Mouse (Mus musculus) large intestine, adult 2 months (tissue): Measurements from ENCODE around the gene Per2. TPM values are rescaled to one million over a fixed set of nuclear protein-coding genes. Genes with fewer than 3 reads are reported as not detected.

Experiments
- DNase-seq: peaks from one replicate; pipeline ENCODE4 v3.0.0-alpha.2; 2012; ENCODE audit warnings: low read depth, low spot score
- WGBS: fragments of 180-500 bp; shearing (Covaris S2); methylation state at CpG from one replicate; pipeline ENCODE4 v1.1.7; 2018; 5-methylcytosine and 5-hydroxymethylcytosine counted together
- polyA plus RNA-seq: library from polyadenylated mRNA; depleted of rRNA; stranded (reverse); fragments of >200 nt; gene quantifications from 2 replicates; pipeline ENCODE4 v1.2.3, GENCODE M21; 2012

Per2 gene
- polyA plus RNA-seq, 1 experiment, result 4.6 TPM

DNA sequence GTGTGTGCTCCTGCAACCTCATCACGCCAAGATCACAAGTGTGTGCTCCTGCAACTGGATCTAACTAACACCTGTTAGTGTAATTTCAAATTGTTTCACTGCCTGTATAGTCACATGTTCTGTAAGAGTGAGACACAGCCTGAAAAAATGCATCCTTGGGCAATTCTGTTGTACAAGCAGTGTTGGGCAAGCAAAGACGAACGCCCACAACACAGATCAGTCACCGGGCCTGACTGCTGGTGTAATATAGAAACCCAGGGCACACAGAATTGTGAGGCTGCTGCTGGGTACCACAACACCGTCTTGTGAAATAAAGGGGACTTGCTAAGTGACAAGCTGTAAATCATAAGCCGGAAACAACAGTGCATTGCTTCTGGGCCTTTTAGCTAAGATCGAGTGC, 21.6 kb downstream of the Per2 start:
- 87% methylated on average over 7 of the region's 7 CpGs for WGBS

GRCm38 (mm10) chr1:91437083-91437400, 22.1 kb downstream of the Per2 start:
- no peak for DNase-seq
- 90% methylated on average over 3 of the region's 3 CpGs for WGBS

More for the DNA sequence above, 21.6 kb downstream of the Per2 start:
- no peak for DNase-seq

DNA sequence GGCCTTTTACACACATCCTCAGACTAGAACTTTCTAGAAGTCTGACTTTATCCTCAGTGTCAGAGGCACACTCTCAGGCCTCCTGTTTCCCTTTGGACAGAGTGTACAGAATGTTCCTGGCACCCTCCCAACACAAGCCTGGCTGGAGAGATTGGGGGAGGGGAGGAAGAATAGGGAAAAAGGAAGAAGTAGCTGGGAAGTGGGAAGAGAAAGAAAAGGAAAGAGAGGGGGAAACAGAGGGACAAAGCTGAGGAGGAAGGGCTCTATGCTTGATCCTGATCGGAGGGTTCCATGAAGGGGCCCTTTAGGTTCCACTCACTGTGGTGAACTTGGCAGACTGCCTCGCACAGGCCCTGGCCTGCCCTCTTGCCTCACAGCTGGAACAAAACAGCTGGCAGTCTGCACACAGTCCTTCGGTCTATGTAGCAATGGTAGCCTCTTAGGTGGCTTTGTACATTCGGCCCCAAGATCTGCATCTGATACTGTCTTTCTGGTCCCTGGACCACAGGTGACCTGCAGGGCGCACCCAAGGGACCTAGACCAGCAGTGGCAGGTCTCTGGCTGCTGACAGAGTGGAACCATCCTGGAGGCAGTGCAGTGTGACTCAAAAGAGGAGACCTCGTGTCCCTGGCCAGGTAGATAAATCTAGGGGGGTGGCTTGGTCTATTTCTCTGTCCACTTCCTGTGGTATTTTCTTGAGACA, 22.6 kb downstream of the Per2 start:
- peak; percentile 42 for DNase-seq
- 21% methylated on average over 6 of the region's 6 CpGs for WGBS

GRCm38 (mm10) chr1:91435606-91436130, 23.5 kb downstream of the Per2 start:
- DNase-seq, result no peak
- WGBS, result 91% methylated on average over 13 of the region's 13 CpGs

DNA sequence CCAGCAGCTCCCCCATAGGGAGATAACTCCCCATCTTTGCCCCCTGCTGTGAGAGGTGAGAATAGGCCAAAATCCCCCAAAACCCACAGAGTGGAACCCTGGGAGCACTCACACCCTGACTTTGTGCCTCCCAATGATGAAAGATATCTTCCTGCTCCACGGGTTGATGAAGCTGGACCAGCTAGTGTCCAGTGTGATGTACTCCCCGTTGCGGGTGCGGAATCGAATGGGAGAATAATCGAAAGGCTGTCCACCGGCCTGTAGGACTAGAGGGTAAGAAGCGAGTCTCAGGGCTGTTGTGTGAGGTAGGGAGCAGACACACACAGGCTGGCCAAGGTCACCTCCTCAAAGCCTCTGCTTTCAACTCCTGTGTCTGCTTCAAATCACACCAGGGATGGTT, 24.2 kb downstream of the Per2 start:
- 97% methylated on average over 8 of the region's 8 CpGs for WGBS
- DNase-seq, result no peak

DNA sequence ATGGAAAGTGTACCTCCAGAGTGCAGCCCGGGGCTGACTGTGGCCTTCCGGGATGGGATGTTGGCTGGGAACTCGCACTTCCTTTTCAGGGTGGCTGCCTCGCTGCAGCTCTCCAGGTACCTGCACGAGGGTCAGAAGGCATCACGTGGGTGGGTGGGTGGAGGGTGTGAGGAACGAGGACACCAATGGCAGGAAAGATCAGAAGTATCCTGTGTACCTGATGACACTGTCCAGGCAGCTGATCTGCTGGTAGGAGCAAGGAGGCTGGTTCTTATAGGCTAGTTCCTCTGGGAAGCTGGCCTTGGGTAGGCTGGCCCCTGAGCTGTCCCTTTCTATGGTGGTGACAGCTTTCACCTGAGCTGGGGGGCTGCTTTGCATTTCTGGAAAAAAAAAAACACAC, 28.4 kb downstream of the Per2 start:
- no peak for DNase-seq
- 86% methylated on average over 7 of the region's 7 CpGs for WGBS

DNA sequence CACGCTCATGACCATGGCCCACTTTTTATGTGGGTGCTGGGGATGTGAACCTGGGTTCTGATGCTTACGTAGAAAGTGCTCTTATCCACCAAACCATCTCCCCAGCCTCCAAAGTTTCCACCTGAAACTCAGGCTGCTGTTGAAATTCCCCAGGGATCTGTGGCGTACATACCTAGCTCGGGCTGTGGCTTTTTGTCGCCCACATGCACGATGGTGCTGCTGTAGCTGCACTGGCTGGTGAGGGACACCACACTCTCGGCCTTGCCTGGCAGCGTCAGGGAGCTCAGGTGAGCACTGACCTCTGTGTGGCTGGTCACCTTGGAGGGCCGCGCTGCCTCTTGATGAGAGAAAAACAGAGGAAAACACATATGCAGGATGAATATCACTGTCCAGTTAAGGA, 29.9 kb downstream of the Per2 start:
- WGBS, result 93% methylated on average over 10 of the region's 10 CpGs
- DNase-seq, result no peak

DNA sequence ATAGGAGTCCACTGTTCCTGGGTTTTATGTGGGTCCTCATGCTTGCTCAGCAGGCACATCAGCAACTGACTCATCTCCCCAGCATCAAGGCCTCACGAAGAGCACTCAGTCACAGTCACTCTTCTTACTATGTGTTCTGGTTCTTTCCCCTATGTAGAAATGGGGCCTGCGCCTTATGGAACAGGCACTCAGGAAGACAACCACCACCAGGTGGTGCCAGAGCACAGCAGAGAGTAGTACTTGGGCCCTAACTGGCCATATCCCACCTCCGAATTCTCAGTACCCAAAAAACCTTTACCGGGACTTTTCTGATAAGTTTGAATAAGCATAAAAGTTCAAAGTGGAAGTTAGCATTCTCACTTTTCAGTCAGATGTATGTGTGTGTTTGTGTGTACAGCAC, 30.5 kb downstream of the Per2 start:
- 30% methylated on average over 4 of the region's 4 CpGs for WGBS
- DNase-seq, result no peak

GRCm38 (mm10) chr1:91426397-91426796, 32.7 kb downstream of the Per2 start:
- 84% methylated on average over 9 of the region's 9 CpGs for WGBS

GRCm38 (mm10) chr1:91420601-91421065, 38.5 kb downstream of the Per2 start:
- WGBS, result 93% methylated on average over 8 of the region's 8 CpGs
- DNase-seq, result no peak

More at GRCm38 (mm10) chr1:91426397-91426796, 32.7 kb downstream of the Per2 start:
- no peak for DNase-seq

DNA sequence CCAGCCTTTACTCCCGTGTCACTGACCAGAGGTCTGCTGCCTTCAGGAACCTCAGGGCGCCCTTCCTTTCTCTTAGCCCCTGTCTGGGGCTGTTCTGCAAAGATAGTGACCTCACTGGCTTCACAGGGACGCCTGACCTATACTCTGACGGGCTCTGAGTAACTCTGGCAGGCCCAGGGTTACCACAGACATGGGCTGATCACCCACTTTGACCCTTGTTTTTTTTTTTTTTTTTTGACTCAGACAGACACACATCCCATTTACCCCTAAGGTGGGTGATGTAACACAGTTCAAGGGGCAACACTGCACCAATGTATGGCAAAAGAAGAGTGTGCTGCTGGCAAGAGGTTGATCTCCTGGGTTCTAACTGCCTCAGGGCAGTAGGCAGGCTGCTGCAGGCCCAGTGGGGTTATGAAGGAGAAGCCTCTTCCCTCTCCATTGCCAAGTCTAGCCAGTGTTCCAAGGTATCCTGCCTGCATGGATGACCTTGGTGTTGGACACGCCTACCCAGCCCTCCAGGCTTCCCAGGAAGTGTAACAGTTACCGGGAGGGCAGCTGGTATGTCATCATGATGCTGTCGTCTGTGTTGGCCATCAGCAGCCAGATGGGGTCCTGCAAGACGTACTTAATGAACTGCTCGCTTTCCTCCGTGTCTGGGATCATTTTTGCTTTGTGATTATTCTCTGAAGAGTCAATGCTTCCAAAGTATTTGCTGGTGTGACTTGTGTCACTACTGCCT, 39.1 kb downstream of the Per2 start:
- DNase-seq, result no peak
- 79% methylated on average over 10 of the region's 10 CpGs for WGBS

DNA sequence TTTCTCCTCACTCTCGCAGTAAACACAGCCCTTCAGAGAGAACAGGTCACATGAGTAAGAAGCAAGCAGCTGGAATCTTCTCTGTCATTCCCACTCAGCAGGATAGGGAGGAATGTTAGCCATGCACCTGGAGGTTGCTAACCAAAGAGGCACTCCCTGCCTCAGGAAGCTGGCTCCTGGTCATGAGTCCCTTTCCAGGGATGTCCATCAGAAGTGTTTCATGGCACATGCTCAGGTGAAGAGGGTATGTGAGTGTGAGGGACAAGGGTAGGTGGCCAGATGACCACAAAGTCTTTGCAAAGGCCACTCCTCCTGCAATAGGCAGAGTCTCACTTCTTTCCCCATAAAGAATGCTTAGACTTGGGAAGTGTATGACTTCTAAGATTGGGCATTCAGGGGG, 41.1 kb downstream of the Per2 start:
- WGBS, result 66% methylated on average over 1 of the region's 1 CpGs
- DNase-seq, result no peak

DNA sequence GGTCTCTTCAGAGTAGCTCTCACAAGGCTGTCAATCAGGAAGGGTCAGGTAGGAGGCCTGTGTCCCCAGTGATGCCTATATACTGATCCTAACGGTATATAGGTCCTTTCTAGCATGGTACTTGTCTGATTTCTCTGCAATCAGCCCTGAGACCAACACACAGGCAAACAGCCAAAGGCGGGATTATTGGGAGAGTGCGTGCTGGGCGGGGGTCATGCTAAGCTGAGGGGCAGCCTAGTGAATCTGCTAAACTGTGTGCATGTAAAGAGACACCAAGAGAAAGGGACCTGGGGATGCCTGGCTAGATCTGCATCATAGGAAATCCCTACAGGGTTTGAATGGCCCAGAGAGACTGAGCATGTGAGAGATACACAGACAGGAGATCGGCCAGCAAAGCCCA, 43.8 kb downstream of the Per2 start:
- 89% methylated on average over 5 of the region's 5 CpGs for WGBS
- DNase-seq, result no peak

DNA sequence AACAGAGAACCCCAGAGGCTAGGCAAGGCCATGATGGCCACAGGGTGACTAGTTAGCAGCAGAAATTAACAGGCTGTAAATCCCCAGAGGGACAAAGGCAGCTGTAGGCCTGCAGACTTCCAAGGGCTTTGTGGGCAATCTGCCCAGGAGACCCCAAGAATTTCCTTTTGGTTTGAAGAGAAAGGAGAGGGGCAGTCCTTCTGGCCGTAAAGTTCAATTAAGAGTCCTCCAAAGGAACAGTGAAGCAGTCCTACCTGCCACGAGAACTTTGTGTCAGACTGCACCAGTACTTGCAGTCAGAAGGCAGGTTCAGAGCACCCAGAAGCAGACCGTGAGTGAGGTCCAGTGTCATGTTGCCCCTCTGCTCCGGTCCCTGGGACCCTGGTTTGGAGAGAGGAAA, 44.2 kb downstream of the Per2 start:
- 78% methylated on average over 4 of the region's 4 CpGs for WGBS
- no peak for DNase-seq

DNA sequence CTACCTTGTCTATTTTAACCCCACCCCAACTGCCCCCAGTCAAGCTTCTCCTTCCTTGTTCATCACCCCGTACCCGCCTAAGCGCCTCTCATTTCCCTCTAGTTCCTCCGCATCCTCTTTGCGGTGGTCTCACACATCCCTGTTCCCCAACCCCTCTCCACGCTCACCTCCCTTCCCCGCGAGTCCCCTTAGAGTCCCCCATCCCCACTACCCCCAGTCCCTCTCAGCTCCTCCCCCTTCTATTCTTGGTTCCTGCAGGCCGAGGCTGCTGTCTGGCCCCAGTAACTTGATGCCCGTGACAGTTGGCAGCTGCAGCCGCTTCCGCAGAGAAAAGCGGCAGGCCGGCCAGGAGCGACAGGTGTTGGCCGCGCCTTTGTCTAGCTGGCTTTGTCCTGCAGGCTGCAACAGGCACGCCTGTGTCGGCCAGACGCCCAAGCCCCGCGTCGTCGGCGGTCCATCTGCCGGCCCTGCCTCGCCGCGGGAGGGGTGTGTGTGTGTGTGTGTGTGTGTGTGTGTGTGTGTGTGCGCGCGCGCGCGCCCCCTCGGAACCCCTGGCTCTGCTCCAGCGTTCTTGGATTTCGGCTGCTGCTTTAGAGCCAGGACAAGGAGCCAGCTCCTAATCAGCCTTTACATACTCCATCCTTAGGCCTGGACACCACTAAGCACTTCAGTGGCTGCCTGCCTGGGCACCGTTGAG, 45.1 kb downstream of the Per2 start, which contains the start of gene Hes6:
TSS of gene Hes6 (minus strand) at position 141 of the 697 bp plus-strand sequence.
- DNase-seq, result no peak
- 1% methylated on average over 39 of the region's 39 CpGs for WGBS

DNA sequence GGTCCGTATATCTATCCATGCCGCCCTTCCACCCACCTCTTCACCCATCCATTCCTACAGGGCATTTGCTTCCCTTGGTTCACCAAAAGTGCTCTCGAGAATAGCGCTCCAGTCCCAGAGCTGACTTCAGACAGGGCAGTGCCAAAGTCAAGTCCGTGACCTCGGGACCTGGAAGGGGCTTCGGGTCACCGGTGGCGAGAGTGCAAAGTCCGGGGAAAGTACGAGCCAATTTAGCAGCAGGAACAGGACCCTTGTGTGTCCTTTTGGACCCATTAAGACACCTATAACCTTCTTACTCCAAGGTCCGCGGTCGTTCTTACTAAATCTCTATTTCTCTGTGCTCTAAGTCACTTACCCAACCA, 45.6 kb downstream of the Per2 start:
- WGBS, result under 1% methylated on average over 14 of the region's 14 CpGs
- no peak for DNase-seq

DNA sequence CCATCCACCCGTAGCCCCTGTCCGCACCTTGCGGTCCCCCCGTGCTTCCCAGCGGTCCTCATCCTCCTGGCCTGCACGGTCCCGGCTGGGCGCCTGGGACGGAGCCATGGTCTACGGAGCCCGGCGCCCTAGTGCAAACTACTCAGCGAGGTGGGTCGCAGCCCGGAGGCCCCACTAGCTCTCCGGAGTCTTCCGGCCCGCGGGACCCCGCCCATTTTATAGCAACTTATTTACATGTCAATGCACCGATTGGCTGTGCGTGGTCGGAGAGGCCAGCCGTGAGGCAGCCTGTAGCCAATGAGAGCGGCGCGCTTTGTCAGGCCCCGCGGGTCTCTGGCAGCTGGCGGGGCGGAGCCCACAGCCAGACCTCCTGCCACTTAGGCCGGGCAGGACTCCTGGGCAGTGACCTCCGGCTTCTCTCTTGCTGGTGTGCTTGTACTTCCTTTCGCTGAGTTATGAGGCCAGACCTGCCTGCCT, 46.1 kb downstream of the Per2 start:
- no peak for DNase-seq
- under 1% methylated on average over 34 of the region's 34 CpGs for WGBS

DNA sequence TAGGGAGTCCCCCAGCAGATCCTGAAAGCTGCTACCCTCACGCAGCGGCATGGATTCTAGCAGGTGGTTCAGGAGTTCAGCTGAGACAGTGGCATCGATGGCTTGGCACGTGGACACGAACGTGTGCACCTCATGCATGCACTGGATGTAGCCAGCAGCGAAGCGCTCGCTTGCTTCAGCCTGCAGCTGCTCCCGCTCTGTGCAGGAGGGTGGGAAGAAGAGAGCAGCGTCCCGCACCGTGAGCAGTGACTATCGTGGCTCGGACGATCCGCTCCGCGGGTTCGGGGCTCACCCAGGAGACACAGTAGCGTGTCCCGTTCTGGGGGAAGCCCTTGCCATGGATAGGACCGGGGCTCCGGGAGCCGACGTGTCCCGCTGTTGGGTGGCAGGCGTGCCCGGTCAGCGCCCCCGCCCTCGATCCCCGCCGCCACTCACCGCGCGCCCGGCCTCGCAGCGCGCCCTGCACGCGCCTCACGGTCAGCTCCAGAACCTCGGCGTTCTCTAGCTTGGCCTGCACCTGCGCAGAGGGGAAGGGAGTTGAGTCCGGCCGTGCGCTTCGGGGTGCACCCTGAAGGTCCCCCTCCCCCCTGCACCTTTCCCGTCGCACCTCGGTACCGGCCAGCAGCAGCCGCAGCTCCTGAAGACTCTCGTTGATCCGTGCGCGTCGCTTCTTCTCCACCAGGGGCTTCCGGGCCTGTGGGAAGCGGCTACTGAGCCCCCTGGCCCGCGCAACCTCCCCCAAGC, 46.7 kb downstream of the Per2 start:
- DNase-seq, result no peak
- WGBS, result 5% methylated on average over 64 of the region's 65 CpGs

- 66% methylated on average over 8 of the region's 8 CpGs for WGBS
These were observed 47.4 kb downstream of the Per2 start for GRCm38 (mm10) chr1:91411631-91412285.

More at GRCm38 (mm10) chr1:91411631-91412285, 47.4 kb downstream of the Per2 start:
- DNase-seq, result no peak
